Mouse (Mus musculus): ENCODE results near the gene Tmem242.

- no peak for TF ChIP-seq CTCF (IDR thresholded peaks at IDR 0.05; ENCODE audit: borderline replicate concordance, extremely low read depth, insufficient read depth, insufficient read length)
- no peak for TF ChIP-seq POLR2A (IDR thresholded peaks at IDR 0.05; ENCODE audit: borderline replicate concordance, extremely low read depth, insufficient read depth, insufficient read length, poor library complexity, severe bottlenecking)
These were observed 23.9 kb upstream of the Tmem242 start for GRCm38 (mm10) chr17:5463912-5464311.
